Mouse (Mus musculus): ENCODE data around the gene Txndc9.
"Not testable (repeated sequence)": the region's sequence is repeated elsewhere in the genome, so short reads cannot be mapped to it uniquely, and the experiment has no call there.

Txndc9 gene

GRCm38 (mm10) chr1:37997867-37998266 is at the start of gene Txndc9, which contains the start of gene Eif5b:
Gene Txndc9 (minus strand): TSS chr1:37997893.
Gene Eif5b (plus strand): TSS chr1:37998010.
- peak; percentile 94 for DNase-seq

- no peak for DNase-seq
Measured at GRCm38 (mm10) chr1:38038898-38039297, 41.2 kb upstream of the Txndc9 start.

DNA sequence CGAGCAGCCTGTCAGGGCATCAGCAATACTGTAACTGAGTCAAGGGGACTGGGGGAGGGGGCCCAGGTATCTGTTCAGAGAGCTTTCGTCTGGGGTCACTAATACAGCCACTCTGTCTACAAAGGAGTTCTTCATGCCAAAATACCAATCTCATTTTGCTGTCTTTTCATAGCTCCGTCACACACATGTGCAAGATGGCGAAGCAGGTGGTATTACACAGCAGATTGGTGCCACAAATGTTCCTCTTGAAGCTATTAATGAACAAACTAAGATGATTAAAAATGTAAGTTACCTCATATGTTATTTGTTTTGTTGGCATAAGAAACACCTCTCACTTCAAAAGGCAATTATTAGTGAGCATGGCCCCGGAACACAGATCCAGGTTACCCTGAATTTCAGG is 39.7 kb upstream of the Txndc9 start:
- no peak for DNase-seq

DNA sequence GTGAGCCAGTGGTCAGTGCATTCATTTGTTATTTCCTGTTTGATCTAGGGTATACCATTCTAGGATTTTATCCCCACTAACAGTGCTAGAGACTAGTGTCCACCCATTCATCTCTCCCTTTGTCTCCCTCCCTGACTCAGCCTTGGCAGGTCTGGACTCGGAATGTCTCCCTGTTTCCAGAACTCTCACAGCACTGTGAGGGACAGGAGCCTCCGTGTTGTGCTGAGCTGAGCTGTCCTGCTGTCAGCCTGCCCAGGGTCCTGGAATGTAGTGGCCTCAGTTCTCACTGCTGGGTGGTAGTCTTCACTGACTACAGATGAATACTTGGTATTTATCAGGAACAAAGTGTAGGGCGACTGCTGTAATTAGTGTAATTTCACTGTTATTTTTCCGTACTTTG is 37.8 kb upstream of the Txndc9 start:
- DNase-seq = no peak

DNA sequence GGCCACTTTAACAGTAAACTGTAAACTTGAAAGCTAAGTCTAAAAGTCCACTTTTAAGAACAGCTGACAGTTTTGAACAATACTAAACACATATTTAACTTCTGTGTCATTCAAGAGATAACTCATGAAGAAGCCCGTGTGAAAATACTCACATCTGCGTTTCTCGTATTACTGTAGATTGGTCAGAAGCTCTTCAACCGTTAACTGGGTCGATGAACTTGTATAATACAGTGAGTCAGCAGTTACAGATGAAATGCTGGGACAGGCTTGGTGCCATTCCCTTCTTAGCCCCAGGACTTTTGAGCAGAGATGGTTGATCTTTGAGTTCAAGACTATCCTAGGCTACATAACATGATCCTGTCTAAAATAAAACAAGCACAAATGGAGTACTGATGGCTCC is 33.7 kb upstream of the Txndc9 start:
- no peak for DNase-seq

- DNase-seq = no peak
Measured at GRCm38 (mm10) chr1:38027301-38027700, 29.6 kb upstream of the Txndc9 start.

- no peak for DNase-seq
Measured at GRCm38 (mm10) chr1:38014551-38015203, 17.0 kb upstream of the Txndc9 start.

GRCm38 (mm10) chr1:38012509-38012908 is 14.8 kb upstream of the Txndc9 start:
- no peak for DNase-seq

DNA sequence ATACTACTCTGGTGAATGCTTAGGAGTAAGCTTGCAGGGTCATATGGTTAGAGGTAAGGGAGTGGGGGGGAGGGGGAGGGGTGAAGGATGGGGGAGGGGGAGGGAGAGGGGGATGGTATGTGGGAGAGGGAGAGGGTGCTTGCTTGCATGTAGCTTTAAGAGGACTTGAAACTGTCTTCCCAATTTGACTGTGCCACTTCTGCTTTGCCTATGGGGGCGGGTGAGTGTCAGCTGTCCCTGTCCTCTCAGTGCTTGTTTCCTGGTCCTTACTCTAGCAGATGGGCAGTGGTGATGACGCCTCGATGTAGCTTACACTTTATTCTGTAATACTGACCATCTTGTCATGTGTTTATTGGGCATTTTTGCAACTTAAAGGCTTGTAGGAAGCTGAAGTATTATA is 14.4 kb upstream of the Txndc9 start:
- no peak for DNase-seq

DNA sequence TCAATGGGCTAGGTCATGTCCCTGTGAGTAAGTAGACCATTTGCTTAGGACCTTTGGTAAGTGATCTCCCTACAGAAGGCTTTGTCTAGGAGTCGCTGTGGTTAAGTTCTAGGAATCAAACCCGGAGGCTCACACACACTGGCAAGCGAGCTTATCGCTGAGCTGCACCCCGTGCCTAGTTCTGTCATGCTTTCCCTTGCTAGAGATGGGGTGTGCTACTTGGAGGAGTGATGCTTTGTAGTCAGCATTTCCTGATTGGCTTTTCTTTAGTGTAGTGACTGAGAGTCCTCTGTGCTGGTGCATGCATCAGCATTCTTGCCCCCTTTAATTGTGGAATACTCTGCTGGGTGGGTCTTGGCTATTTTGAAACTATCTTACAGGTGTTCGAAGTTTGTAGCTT is 14.0 kb upstream of the Txndc9 start:
- DNase-seq = no peak

GRCm38 (mm10) chr1:38006741-38007140 is 9.0 kb upstream of the Txndc9 start:
- DNase-seq = no peak

DNA sequence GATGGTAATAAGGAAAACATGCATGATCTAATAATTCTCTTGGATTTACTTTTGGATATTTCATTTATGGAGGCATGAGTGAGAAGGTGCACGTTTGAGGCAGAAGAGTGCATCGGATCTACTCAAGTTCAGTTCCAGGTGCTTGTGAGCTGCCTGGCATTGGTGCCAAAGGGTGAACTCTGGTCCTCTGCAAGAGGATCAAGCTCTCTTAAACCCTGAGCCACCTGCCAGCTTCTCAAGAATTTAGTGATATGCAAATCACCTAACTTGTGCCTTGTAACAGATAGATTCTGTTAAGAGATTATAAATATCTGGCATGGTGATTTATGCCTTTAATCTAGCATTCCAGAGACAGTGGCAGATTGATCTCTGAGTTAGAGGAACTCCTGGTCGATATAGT is 5.4 kb upstream of the Txndc9 start:
- DNase-seq = no peak

DNA sequence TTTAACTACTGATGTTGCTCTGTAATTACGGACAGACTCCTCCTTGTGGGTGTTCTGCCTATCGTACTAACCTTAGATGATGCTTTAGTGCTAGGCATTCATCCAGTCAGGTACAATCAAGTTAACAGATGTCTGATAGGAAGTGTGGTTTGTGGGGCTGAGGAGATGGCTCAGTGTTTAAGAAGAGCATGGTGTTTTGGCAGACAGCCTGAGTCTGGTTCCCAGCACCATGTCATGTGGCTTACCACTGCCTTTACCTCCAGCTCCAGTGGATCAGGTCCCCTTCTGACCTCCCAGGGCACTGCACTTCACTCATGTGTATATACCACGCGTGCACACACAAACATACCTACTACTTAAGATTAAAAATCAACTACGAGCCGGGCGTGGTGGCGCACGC is 4.3 kb upstream of the Txndc9 start:
- no peak for DNase-seq

DNA sequence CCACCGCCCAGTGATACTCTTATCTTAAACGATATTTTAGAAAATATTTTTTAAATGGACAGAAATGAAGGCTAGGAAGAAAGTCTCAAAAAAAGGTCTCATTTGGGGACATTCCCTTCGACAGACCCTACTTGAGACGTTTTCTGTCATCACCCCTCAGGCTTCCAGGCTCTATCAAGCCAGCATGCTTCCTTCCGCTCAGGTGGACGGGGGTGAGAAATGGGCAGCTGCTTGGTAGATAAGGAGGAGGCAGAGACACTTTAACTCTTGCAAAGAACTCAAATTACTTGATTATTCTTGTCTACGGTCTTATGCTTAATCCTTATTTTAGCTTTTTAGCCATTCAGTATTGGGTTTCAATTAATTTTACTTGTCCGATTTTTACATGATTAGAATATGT is 3.2 kb upstream of the Txndc9 start:
- DNase-seq = no peak

DNA sequence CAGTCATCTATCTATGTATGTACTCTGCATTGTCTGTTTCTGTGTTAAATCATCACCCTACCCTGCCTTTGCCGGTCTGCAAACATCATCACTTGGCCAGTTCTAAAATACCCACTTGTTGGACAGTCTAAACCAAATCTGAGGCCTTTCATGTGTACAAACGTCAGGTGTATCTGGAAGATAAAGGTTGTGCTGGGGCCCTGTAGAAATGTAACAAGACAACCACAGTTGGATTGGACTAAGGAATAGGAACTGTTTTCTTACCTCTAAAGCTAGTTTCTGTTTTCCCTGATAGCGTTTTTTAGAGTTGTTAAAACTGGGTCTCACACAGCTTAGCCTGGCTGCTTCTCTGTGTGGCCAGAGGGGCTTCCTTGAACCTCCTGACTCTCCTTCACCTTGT is 1.9 kb upstream of the Txndc9 start:
- no peak for DNase-seq

GRCm38 (mm10) chr1:37998371-37999199 is 892 bp upstream of the Txndc9 start:
- no peak for DNase-seq

GRCm38 (mm10) chr1:37996877-37997484 is 712 bp downstream of the Txndc9 start:
- DNase-seq = peak; percentile 91

GRCm38 (mm10) chr1:37996226-37996625 is 1.5 kb downstream of the Txndc9 start:
- DNase-seq = no peak

DNA sequence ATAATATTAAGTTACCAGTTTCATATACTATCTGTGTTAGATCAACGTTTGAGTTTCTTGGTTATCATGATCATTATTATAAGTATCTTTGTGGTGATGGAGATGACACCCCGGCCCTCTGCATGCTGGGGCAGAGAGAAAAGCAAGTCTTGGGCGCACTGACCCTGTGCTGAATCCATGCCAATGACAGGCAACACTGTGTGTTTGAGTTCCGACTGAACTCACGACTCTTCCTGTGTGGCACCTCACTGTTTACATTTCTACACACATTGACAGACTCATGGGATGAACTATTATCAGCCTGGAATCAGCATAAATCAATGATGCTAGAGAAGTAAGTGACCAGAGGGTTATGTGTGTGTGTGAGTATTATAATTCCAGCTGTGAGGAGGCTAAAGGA is 9.8 kb downstream of the Txndc9 start:
- no peak for DNase-seq

DNA sequence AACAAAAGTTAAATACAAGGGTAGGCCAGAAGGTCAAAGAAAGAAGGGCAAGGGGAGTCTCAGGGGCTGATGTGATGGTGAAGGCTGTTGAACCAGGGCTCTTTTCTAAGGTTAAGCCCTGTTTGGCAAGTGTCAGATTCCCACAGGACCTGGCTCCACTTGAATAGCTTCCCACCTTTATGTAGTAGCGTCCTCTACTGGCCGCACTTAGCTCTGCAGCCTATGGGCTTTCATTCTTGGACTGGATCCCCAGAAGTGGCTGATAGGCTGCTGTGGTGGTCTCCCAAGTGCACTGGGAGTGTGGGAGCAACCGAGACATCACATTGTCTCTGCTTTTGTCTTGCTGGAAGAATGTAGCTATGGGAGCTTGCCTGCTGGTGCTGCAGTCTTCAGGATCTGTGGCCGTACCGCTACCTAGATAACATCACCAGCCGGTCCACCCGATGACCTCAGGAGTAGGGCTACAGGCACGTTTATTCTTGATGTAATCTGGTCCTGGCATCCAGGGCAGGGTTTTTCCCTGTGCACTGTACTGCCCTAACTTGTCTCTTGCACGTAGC is 11.8 kb downstream of the Txndc9 start:
- DNase-seq = peak; percentile 43

GRCm38 (mm10) chr1:37984326-37984725 is 13.4 kb downstream of the Txndc9 start:
- no peak for DNase-seq

DNA sequence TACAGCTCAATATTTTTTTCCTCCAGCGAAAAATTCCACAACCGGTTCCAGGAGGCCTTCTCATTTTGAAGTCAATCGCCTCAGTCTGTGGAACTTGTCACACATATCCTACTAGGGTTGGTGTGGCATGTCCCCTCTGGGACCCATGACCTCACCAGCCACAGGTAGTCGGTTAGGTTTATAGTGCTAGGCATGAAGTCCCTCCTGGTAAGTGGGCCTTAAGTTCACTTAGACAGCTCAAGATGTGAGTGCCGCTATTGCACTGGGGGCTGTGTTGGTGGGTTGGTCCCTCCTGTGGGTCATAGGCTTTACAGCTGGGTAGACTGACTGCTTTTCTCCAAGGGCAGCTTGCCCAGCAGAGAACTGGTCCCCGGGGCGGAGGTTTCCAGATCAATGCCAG is 20.4 kb downstream of the Txndc9 start:
- DNase-seq = no peak

- DNase-seq = not testable (repeated sequence)
Measured at GRCm38 (mm10) chr1:37976666-37977065, 21.0 kb downstream of the Txndc9 start.

DNA sequence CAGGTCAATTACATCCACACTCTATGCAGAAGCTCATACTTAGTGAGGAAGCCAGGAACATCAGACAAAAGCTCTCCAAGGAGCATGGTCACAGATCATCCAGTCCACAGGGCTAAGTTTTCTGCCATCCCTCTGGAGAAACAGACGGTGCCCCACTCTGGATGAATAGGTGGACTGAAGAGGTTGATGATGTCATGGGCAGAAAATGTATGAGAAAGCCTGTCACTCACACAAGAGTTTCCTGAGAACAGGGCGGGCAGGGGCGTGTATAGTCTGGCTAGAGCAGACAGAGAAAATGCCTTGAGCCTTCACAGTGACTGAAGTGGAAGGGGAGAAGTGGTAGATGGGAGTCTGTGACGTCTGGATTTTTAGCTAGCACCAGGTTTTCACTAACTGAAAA is 26.2 kb downstream of the Txndc9 start:
- DNase-seq = no peak
